Mouse (Mus musculus): ENCODE measurements at regions not wholly inside any gene's neighbourhood (a gene's known extent, or its start where the extent isn't known, plus 50 kb on each side); places are given as distances from the start of the nearest gene placed in this dataset.

GRCm38 (mm10) chr4:127416906-127417305, 58.9 kb upstream of the Gjb5 start:
- TF ChIP-seq CTCF (conservative IDR thresholded peaks at IDR 0.05; ENCODE audit: low read length) (no peak), NANOG (IDR thresholded peaks at IDR 0.05; ENCODE audit: borderline replicate concordance, low read length) (no peak), POU5F1 (IDR thresholded peaks at IDR 0.05; ENCODE audit: borderline replicate concordance, low read length) (no peak)
